Mouse (Mus musculus): ENCODE measurements around the gene Ina.
A peak's percentile ranks its signal among the peaks of the same experiment; 100 is the strongest.
"Not testable (repeated sequence)": the region's sequence is repeated elsewhere in the genome, so short reads cannot be mapped to it uniquely, and the experiment has no call there.

The Ina gene

GRCm38 (mm10) chr19:46984726-46985622 is 29.5 kb upstream of the Ina start:
- DNase-seq (ENCODE audit: low spot score) = no peak

DNA sequence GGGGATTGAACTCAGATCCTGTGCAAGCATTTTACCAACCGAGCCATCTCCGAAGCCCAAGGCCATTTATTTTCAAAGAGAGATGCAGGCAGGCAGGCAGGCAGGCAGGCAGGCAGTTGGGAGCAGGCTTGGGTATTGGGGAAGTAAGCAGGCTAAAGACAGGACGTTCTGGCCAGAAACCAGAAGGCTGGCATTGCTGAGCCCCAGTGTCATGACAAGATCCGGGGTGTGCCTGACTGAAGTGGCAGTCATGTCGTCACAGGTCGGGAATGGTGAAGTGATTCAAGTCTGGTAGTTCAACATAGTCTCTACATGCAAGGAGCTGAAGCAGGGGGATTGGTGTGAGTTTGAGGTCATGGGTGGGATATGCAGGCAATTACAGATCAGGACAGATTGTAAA is 26.9 kb upstream of the Ina start:
- no peak for DNase-seq (ENCODE audit: low spot score)

- no peak for DNase-seq (ENCODE audit: low spot score)
Observed at GRCm38 (mm10) chr19:46988231-46989087, 26.0 kb upstream of the Ina start.

DNA sequence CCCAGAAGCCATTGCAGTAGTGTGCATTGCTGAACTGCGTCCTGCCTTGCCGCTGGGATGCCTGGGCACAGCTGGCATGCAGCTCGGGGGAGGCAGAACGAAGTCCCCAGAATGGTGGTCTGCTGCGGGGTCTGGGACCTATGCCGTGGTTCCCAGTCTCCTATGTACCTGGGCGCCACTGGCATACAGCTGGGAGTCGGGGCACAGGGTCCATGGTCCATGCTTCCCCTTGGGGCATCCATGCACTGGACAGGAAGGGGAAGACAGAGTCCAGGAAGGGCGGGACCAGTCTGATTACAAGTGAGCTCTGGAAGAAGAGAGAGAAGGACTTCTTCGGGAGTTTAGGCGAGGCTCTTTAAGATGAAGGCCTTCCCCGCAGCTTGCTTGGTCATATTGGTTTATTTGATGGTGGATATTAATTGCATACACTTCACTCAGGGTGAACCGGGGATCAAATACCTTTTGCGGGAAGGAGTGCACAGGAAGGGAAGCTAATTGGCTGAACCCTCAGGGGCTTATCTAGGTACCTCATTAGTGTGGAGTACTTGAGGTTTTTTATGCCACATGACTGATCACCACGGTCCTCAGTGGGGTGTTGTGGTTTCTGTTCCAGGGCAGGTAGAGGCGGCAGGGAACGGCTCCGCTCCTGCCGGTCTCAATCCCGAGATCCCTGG is 24.9 kb upstream of the Ina start:
- DNase-seq (ENCODE audit: low spot score) = no peak

GRCm38 (mm10) chr19:46990153-46990518 is 24.4 kb upstream of the Ina start:
- no peak for DNase-seq (ENCODE audit: low spot score)

GRCm38 (mm10) chr19:46990625-46991024 is 23.9 kb upstream of the Ina start:
- DNase-seq (ENCODE audit: low spot score) = not testable (repeated sequence)

DNA sequence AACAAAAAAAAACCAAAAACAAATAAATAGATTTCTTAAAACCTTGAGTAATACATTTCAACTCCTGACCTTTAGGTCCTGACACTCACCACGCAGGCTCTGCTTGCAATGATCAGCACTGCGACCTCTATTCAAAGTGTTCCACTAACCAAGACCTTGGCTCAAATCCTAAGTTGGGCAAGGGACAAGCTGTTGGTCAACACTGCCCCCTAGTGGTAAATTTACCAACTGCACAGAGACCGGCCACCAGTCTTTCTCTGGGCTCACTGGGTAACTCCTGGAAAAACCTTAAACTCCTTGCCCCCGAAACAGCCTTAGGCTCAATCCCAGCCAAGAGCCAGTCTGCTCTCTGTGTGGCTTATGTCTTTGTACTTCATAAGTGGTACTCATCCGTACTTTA is 23.4 kb upstream of the Ina start:
- DNase-seq (ENCODE audit: low spot score) = peak; percentile 67

- DNase-seq (ENCODE audit: low spot score) = not testable (repeated sequence)
Observed at GRCm38 (mm10) chr19:46992329-46992728, 22.2 kb upstream of the Ina start.

DNA sequence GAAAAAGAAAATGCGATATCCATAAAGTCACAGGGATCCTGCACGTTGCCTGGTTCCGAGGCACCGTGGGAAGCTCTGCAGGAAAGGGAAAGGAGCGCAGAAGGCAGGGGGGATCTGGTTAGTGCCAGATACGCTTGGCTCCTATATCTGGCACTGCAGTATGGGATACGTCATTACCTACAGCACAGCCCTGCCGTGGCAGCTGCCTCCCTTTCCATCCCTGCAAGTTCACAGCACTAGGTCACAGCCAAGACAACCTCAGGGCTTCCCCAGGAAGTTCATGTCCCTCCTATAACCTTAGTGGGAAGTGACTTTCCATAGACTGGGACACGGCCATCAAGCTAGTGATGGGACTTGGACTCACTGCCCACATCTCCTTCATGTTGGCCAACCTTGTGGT is 18.4 kb upstream of the Ina start:
- no peak for DNase-seq (ENCODE audit: low spot score)

GRCm38 (mm10) chr19:46998168-46998870 is 16.2 kb upstream of the Ina start:
- DNase-seq (ENCODE audit: low spot score) = no peak

DNA sequence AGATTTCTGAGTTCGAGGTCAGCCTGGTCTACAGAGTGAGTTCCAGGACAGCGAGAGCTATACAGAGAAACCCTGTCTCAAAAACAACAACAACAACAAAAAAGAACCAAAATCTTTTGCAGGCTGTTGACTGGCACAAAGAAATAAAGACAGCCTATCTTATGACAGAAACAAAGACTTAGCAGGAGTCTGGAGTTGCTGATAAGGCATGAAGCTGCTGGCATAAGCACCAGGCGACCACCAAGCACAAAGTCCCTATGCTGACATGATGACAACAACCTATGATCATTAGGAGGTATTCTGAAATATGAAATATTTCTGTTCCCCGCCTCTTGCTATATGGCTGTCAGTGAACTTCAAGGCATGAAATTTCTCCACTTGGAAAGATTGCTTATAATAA is 15.5 kb upstream of the Ina start:
- DNase-seq (ENCODE audit: low spot score) = no peak

- DNase-seq (ENCODE audit: low spot score) = no peak
Observed at GRCm38 (mm10) chr19:46999753-47000152, 14.7 kb upstream of the Ina start.

DNA sequence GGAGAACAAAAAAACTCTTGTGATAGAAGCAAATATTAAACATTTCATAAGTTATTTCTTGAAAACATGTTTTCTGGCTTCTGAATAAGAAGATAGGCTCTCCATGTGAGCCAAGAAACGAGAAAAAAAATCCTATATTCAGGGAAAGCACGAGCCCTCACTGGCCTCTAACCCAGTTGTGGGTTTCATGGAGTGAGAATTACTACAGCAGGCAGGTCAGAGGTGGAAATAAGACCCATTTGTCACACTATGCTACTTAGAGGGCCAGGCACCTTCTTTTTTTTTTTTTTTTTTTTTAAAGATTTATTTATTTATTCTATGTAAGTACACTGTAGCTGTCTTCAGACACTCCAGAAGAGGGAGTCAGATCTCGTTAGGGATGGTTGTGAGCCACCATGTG is 14.1 kb upstream of the Ina start:
- DNase-seq (ENCODE audit: low spot score) = not testable (repeated sequence)

DNA sequence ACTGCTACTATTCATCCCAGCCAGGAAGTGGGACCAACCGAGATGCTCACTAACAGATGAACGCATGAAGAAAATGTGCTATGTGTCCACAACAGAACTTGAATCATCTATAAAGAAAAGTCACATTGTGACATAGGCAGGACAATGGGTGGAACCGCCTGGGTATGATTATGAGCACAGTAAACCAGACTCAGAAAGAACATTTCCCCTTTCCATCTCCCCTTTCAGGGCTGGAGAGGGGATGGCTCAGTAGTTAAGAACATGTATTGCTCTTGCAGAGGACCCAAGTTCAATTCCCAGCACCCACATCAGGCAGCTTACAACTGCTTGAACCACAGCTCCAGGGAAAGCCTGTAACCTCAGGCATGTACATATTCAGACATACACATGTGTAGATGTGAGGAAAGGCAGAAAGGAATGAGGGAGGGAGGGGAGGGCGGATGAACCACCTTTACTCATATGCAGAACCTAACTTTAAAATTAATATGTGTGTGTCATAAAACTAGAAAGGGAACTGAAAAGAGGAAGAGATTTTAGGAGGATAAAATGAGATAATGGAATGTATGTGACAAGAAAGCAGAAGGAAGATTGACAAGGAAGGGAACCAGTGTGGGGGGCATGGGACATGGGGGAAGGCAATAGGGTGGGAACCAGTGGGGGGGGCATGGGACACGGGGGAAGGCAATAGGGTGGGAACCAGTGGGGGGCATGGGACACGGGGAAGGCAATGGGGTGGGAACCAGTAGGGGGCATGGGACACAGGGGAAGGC is 10.6 kb upstream of the Ina start:
- DNase-seq (ENCODE audit: low spot score) = no peak

GRCm38 (mm10) chr19:47005873-47006272 is 8.6 kb upstream of the Ina start:
- DNase-seq (ENCODE audit: low spot score) = no peak

GRCm38 (mm10) chr19:47006321-47006720 is 8.2 kb upstream of the Ina start:
- no peak for DNase-seq (ENCODE audit: low spot score)

DNA sequence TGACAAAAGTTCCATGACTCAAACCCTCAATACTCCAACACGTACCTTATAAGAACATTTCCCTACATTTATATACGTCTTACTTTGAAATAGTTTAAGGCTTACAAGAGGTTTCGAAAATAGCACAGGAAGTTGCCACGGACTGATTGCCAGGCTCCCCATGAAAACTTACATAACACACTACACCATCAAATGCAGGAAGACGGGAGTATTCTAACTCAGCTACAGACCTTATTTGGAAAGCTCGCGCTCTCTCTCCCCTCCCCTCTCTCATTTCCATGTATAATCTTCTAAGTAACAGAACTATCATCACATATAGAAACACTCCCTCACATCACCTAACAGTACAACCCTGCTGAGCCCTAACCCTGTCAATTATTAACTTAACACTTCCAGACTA is 5.1 kb upstream of the Ina start:
- no peak for DNase-seq (ENCODE audit: low spot score)

DNA sequence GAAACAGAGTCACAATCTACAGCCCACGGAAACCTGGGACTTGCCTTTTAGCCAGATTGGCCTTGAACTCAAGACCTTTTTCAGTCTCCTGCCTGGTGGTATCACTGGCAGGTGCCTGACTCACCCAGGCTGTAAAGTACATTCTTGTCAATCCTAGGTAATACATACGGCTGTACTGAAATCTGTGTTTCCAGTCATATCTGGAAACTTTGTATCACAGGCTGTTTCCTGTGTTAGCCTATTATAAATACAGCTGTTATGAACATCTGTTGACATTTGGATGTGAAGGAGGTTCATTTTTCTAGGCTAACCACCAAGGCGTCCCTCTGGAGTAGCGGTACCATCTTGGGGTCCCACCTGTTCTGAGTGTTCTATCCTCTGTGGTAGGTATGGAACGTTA is 4.6 kb upstream of the Ina start:
- DNase-seq (ENCODE audit: low spot score) = no peak

- DNase-seq (ENCODE audit: low spot score) = no peak
Observed at GRCm38 (mm10) chr19:47012521-47013130, 1.9 kb upstream of the Ina start.

GRCm38 (mm10) chr19:47013340-47014158 is 949 bp upstream of the Ina start:
- DNase-seq (ENCODE audit: low spot score) = no peak

Data from yolk sac, embryonic 10.5 days (tissue).